Mouse (Mus musculus) liver, adult 2 months (tissue): Measurements from ENCODE around the gene Spag17. TPM values are rescaled to one million over a fixed set of nuclear protein-coding genes. Genes with fewer than 3 reads are reported as not detected.

ENCODE experiments used
- DNase-seq: peaks from one replicate; pipeline ENCODE4 v3.0.0-alpha.2; 2011; ENCODE audit warnings: low read depth, low spot score; ENCODE audit errors: extremely low read depth
- H3K27ac ChIP-seq: fragments of 200-500 bp; replicated peaks from 2 replicates; pipeline ENCODE4 v1.5.1; 2012; ENCODE audit warnings: low read depth, mild to moderate bottlenecking, control low read depth, inconsistent platforms, low read length; ENCODE audit not compliant: insufficient read depth
- H3K27me3 ChIP-seq: fragments of 200-500 bp; 2 replicates; pipeline ENCODE4 v1.6.1; 2012; ENCODE audit warnings: mild to moderate bottlenecking, moderate library complexity, low read length, inconsistent platforms; ENCODE audit not compliant: control insufficient read depth, insufficient read depth
- H3K36me3 ChIP-seq: fragments of 200-500 bp; 2 replicates; pipeline ENCODE4 v1.6.1; 2012; ENCODE audit warnings: low read length, inconsistent platforms; ENCODE audit not compliant: control insufficient read depth, insufficient read depth
- H3K4me1 ChIP-seq: fragments of 200-500 bp; 2 replicates; pipeline ENCODE4 v1.6.1; 2011; ENCODE audit warnings: low read length; ENCODE audit not compliant: control insufficient read depth, insufficient read depth
- H3K4me3 ChIP-seq: fragments of 200-500 bp; 2 replicates; pipeline ENCODE4 v1.5.1; 2011; ENCODE audit warnings: low read depth, mild to moderate bottlenecking, control low read depth, low read length, moderate library complexity; ENCODE audit not compliant: insufficient read depth
- H3K79me2 ChIP-seq: fragments of 200-500 bp; 2 replicates; pipeline ENCODE4 v1.6.1; 2012; ENCODE audit warnings: inconsistent platforms, mild to moderate bottlenecking, low read length, moderate library complexity; ENCODE audit not compliant: control insufficient read depth, insufficient read depth
- H3K9ac ChIP-seq: fragments of 200-500 bp; 2 replicates; pipeline ENCODE4 v1.6.1; 2012; ENCODE audit warnings: low read depth, mild to moderate bottlenecking, control low read depth, inconsistent platforms, low read length
- CTCF ChIP-seq: fragments of 200-500 bp; IDR thresholded peaks from 2 replicates; pipeline ENCODE4 v1.5.1; 2011; ENCODE audit warnings: low read depth, low read length, control low read depth
- POLR2A ChIP-seq: fragments of 200-500 bp; IDR thresholded peaks from 2 replicates; pipeline ENCODE4 v1.6.1; 2011; ENCODE audit warnings: low read length, control low read depth; ENCODE audit not compliant: insufficient read depth; ENCODE audit errors: extremely low read depth
- WGBS: fragments of 180-500 bp; shearing (Covaris S2); methylation state at CpG from one replicate; pipeline ENCODE4 v1.1.7; 2018; 5-methylcytosine and 5-hydroxymethylcytosine counted together
- polyA plus RNA-seq: library from polyadenylated mRNA; depleted of rRNA; stranded (reverse); fragments of >200 nt; gene quantifications from 2 replicates; pipeline ENCODE4 v1.2.3, GENCODE M21; 2012
- total RNA-seq: library from RNA; depleted of rRNA; stranded (reverse); fragments of >200 nt; gene quantifications from 2 replicates; pipeline ENCODE4 v1.2.3, GENCODE M21; 2014

The Spag17 gene
- total and polyA plus RNA-seq, 2 experiments = under 0.01 to 0.05 TPM

DNA sequence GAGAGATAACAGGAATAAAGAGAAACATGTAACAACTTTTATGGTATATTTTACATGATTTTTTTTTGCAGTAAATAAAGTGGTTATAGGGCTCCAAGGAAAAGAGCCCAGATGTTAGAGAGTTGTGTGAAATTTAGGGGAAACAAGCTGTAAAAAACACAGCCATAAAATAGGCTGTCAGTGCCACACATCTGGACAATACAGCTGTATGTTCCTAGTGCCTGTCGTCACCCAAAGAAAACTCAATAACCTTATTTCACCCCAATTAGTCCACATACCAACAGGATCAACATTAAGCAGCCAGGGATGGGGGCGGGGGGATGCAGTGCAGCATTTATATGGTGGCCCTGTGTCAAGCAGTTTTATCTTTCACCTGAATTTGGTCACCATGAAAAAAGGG, 81.1 kb downstream of the Spag17 start:
- no peaks in the 10 kb centered on the region for H3K36me3 ChIP-seq
- H3K4me3 ChIP-seq = no peak overlapping the region
- no peak overlapping the region for H3K27ac ChIP-seq
- no peaks in the 10 kb centered on the region for H3K4me1 ChIP-seq
- no peak for DNase-seq
- 73% methylated on average over 2 of the region's 2 CpGs for WGBS
- H3K27me3 ChIP-seq = peaks cover 3% of the 10 kb centered on the region; the same call in 1 of the 2 replicates
- TF ChIP-seq CTCF = no peak
- no peak for TF ChIP-seq POLR2A
- no peaks in the 10 kb centered on the region for H3K79me2 ChIP-seq
- no peak overlapping the region for H3K9ac ChIP-seq

DNA sequence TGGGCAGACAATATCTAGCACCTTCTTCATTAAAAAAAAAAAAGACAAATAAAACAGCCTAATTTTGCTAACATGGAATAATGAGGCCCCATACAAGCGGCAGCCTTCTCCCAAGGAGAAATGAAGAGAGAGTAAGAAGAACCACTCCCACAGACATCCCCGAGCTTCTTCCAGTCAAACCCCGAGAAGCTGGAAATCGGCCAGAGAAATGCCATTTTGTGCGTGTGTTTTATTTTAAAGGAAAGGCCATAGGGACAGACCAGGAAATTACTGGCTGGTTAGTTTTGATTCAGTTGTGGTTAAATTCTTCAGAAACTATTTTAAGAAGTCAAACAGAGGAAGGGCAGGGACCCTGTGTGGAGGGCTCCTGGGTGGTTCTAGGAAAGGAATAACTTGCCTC, 85.6 kb downstream of the Spag17 start:
- Histone ChIP-seq H3K4me1 (no peaks in the 10 kb centered on the region), H3K79me2 (no peaks in the 10 kb centered on the region), H3K9ac (no peak overlapping the region), H3K27me3 (no peaks in the 10 kb centered on the region), H3K36me3 (no peaks in the 10 kb centered on the region), H3K4me3 (no peak overlapping the region), H3K27ac (no peak overlapping the region)
- no peak for DNase-seq
- 72% methylated on average over 5 of the region's 5 CpGs for WGBS
- TF ChIP-seq CTCF = no peak

DNA sequence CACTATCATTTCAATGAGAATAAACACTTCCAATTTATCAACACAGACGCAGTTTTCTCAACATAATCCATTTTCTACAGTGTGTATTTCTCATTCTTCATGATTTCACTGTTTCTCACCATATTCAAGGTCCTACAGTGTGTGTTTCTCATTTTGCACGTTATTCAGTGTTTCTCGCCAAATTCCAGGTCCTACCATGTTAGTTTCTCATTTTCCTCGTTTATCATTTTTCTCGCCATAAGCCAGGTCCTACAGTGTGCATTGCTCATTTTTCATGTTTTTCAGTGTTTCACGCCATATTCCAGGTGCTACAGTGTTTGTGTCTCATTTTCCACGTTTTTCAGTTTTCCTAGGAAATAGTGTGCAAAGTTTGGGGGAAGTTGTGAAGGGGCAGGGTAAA, 95.8 kb downstream of the Spag17 start:
- H3K27ac ChIP-seq = no peak overlapping the region
- H3K4me3 ChIP-seq = no peak overlapping the region
- H3K9ac ChIP-seq = no peak overlapping the region
- no peaks in the 10 kb centered on the region for H3K79me2 ChIP-seq
- H3K36me3 ChIP-seq = no peaks in the 10 kb centered on the region
- peaks cover 2% of the 10 kb centered on the region for H3K4me1 ChIP-seq
- no peak for DNase-seq
- no peaks in the 10 kb centered on the region for H3K27me3 ChIP-seq
- 60% methylated on average over 7 of the region's 7 CpGs for WGBS
- TF ChIP-seq CTCF (no peak), POLR2A (no peak)

DNA sequence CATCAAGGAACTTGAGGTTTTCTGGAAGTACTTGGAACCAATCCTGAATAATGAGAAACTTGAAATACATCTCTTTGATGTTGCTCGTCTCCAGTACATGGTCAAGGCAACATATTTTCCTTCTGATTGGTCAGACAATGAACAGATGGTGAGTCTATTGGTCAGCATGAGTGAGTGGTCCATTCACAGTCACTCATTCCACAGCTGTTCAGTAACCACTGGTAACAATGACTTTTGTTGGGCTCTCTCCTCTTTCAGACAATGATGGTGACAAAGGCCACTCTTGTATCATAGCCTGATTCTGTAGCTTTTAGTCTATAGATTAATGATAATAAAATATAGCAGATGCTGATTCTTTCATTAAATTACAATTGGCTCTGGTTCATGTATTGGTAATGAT, 119.5 kb downstream of the Spag17 start:
- DNase-seq = no peak
- no peak overlapping the region for H3K4me3 ChIP-seq
- no peaks in the 10 kb centered on the region for H3K27me3 ChIP-seq
- no peak overlapping the region for H3K27ac ChIP-seq
- no peak overlapping the region for H3K9ac ChIP-seq
- H3K79me2 ChIP-seq = no peaks in the 10 kb centered on the region
- 85% methylated on average over 1 of the region's 1 CpGs for WGBS
- H3K4me1 ChIP-seq = no peaks in the 10 kb centered on the region
- TF ChIP-seq POLR2A (no peak), CTCF (no peak)
- no peaks in the 10 kb centered on the region for H3K36me3 ChIP-seq

DNA sequence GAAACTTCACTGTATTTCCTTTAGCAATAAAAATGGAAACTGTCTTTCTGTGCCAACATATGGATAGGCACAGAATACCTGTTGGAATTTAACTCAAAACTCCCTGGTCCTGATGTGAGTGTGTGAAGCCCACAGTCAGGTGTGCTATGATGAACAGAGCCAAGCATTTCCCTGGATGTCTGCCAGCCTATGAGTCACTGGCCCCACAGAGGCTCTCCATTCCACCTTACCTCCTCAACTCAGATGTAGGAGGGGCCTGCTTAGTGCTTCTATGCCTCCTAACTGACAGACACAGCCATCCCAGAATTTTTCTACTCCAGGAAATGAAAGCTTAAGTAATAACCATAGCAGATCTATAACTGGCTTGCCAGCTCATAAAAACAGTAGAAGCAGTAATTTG, 124.6 kb downstream of the Spag17 start:
- no peaks in the 10 kb centered on the region for H3K27me3 ChIP-seq
- TF ChIP-seq CTCF (no peak), POLR2A (no peak)
- no peak overlapping the region for H3K9ac ChIP-seq
- no peak for DNase-seq
- H3K27ac ChIP-seq = no peak overlapping the region
- no peaks in the 10 kb centered on the region for H3K36me3 ChIP-seq
- H3K79me2 ChIP-seq = no peaks in the 10 kb centered on the region
- H3K4me1 ChIP-seq = no peaks in the 10 kb centered on the region
- H3K4me3 ChIP-seq = no peak overlapping the region

DNA sequence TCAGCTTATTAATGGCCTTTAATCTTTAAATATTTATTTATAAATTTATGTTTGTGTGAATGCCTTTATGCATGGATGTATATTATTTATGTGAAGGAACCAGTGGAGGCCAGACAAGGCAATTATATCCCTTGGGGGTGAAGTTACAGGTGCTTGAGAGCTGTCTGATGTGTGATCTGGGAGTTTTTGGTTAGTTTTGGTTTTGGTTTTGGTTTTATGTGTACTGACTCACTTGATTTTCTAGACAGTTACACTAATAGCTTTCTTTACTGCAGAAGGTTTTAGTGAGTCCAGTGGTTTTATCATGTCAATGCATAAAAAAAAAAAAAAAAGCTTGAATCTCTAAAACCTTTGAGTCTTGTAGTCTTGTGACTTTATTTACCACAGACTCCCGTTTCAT, 128.9 kb downstream of the Spag17 start:
- TF ChIP-seq POLR2A (no peak), CTCF (no peak)
- H3K4me1 ChIP-seq = no peaks in the 10 kb centered on the region

More for the DNA sequence above, 128.9 kb downstream of the Spag17 start:
- H3K36me3 ChIP-seq = no peaks in the 10 kb centered on the region
- no peak for DNase-seq
- H3K79me2 ChIP-seq = no peaks in the 10 kb centered on the region
- H3K9ac ChIP-seq = no peak overlapping the region
- H3K27me3 ChIP-seq = no peaks in the 10 kb centered on the region
- no peak overlapping the region for H3K4me3 ChIP-seq
- H3K27ac ChIP-seq = no peak overlapping the region
- 93% methylated on average over 1 of the region's 1 CpGs for WGBS
